In the genomic region with DNA sequence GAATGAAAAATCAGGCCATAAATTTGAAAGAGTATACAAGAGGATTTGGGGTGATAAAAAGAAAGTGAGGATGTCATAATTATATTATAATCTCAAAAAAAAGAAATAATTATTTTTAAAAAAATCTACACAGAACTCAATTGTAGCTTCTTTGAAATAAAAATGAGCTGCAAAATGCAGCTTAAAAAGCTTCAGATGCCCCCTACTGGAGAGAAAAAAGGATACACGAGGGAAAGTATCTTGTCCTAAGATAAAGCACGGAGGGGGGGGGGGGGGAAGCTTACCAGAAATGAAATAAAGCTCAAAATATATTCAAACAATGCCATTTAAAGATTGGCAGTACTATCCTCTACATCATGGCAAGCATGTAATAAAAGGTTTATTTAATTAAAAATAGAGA, we compare ENCODE assay signal across 11 mouse cellular contexts.
DNase-seq lines count a peak whose midpoint lies in the region; ATAC-seq lines count a peak whose summit lies in the region.
"Had no signal": no experiment of that assay in that cellular context is flagged by ENCODE, and none has a peak within 500 bp of the region (broad histone marks: within the 10 kb centered on the region; RNA-seq: fewer than 3 reads in every experiment).

No protein-coding gene starts in this region.

- no peaks in the 10 kb centered on the region for H3K27me3 ChIP-seq in hindbrain, embryonic 11.5 days (ENCODE audit: control insufficient read depth, insufficient read depth, low read length)
- no peaks in the 10 kb centered on the region for H3K27me3 ChIP-seq in hindbrain, embryonic 10.5 days (ENCODE audit: insufficient read depth, poor library complexity, severe bottlenecking)
- no peaks in the 10 kb centered on the region for H3K27me3 ChIP-seq in midbrain, embryonic 11.5 days (ENCODE audit: control insufficient read depth, insufficient read depth, low read length)
- H3K27me3 ChIP-seq in midbrain, embryonic 16.5 days (ENCODE audit: control insufficient read depth, insufficient read depth, low read depth, low read length) = no peaks in the 10 kb centered on the region
- H3K27me3 ChIP-seq: embryonic facial prominence, embryonic 12.5 days; lung, embryonic 15.5 days had no signal

- H3K36me3 ChIP-seq in hindbrain, embryonic 11.5 days (ENCODE audit: control insufficient read depth, insufficient read depth, low read length) = no peaks in the 10 kb centered on the region
- H3K36me3 ChIP-seq in hindbrain, embryonic 10.5 days = no peaks in the 10 kb centered on the region
- no peaks in the 10 kb centered on the region for H3K36me3 ChIP-seq in midbrain, embryonic 11.5 days (ENCODE audit: control insufficient read depth, insufficient read depth, low read length)
- H3K36me3 ChIP-seq in midbrain, embryonic 16.5 days (ENCODE audit: control insufficient read depth, insufficient read depth, low read length) = no peaks in the 10 kb centered on the region
- H3K36me3 ChIP-seq: embryonic facial prominence, embryonic 12.5 days; lung, embryonic 15.5 days had no signal

- ATAC-seq in hindbrain, embryonic 11.5 days (ENCODE audit: low FRiP score) = no peak
- ATAC-seq in midbrain, embryonic 11.5 days (ENCODE audit: low FRiP score) = 0 out of 2 replicates have a peak, but pooled peaks have one; percentile 27
- ATAC-seq in midbrain, embryonic 16.5 days = no peak

- no peaks in the 10 kb centered on the region for H3K9me3 ChIP-seq in hindbrain, embryonic 11.5 days (ENCODE audit: control insufficient read depth, low read length)
- no peaks in the 10 kb centered on the region for H3K9me3 ChIP-seq in hindbrain, embryonic 10.5 days
- no peaks in the 10 kb centered on the region for H3K9me3 ChIP-seq in midbrain, embryonic 11.5 days (ENCODE audit: control insufficient read depth, low read length)
- H3K9me3 ChIP-seq in midbrain, embryonic 16.5 days (replicated peaks; ENCODE audit: control insufficient read depth, low read length, poor library complexity, severe bottlenecking) = no peaks in the 10 kb centered on the region; the same call in 1 of the 2 replicates
- H3K9me3 ChIP-seq: embryonic facial prominence, embryonic 12.5 days; lung, embryonic 15.5 days had no signal

- H3K27ac ChIP-seq in hindbrain, embryonic 11.5 days (ENCODE audit: low read depth, low read length) = no peak overlapping the region
- no peak overlapping the region for H3K27ac ChIP-seq in hindbrain, embryonic 10.5 days
- H3K27ac ChIP-seq in midbrain, embryonic 11.5 days (ENCODE audit: low read depth, low read length) = no peak overlapping the region
- H3K27ac ChIP-seq in midbrain, embryonic 16.5 days (ENCODE audit: low read length) = no peak overlapping the region
- H3K27ac ChIP-seq: embryonic facial prominence, embryonic 12.5 days; lung, embryonic 15.5 days had no signal

- no peak overlapping the region for H3K9ac ChIP-seq in hindbrain, embryonic 11.5 days (ENCODE audit: low read depth, low read length)
- no peak overlapping the region for H3K9ac ChIP-seq in midbrain, embryonic 11.5 days (ENCODE audit: low read length)
- no peak overlapping the region for H3K9ac ChIP-seq in midbrain, embryonic 16.5 days (ENCODE audit: low read depth, low read length)
- H3K9ac ChIP-seq: embryonic facial prominence, embryonic 12.5 days; lung, embryonic 15.5 days had no signal

- 20% methylated on average over 2 of the region's 2 CpGs for WGBS in hindbrain, embryonic 11.5 days
- 11% methylated on average over 2 of the region's 2 CpGs for WGBS in hindbrain, embryonic 10.5 days
- 19% methylated on average over 2 of the region's 2 CpGs for WGBS in midbrain, embryonic 11.5 days
- 11% methylated on average over 2 of the region's 2 CpGs for WGBS in midbrain, embryonic 16.5 days

- peak; percentile 21 for DNase-seq in hindbrain, embryonic 11.5 days (ENCODE audit: low spot score)
- DNase-seq in hindbrain, embryonic 10.5 days (ENCODE audit: low spot score) = no peak
- DNase-seq in midbrain, embryonic 11.5 days (ENCODE audit: low spot score, missing footprints) = peak; percentile 85
- peak; percentile 15 for DNase-seq in ZHBTc4 (ENCODE audit: low read depth, low spot score)
- peak; percentile 17 for DNase-seq in retina, postnatal 1 day
- DNase-seq in spleen, adult 12 weeks (ENCODE audit: low spot score) = no peak
- no peak for DNase-seq in layer of hippocampus, adult 9-11 months
- DNase-seq: adrenal gland, postnatal 14 days had no signal

- H3K4me3 ChIP-seq in hindbrain, embryonic 11.5 days (ENCODE audit: low read depth, low read length) = no peak overlapping the region
- no peak overlapping the region for H3K4me3 ChIP-seq in hindbrain, embryonic 10.5 days
- H3K4me3 ChIP-seq in midbrain, embryonic 11.5 days (ENCODE audit: low read depth, low read length) = no peak overlapping the region
- H3K4me3 ChIP-seq in midbrain, embryonic 16.5 days (ENCODE audit: low read depth, low read length) = no peak overlapping the region
- H3K4me3 ChIP-seq: embryonic facial prominence, embryonic 12.5 days; lung, embryonic 15.5 days had no signal

- H3K4me1 ChIP-seq in hindbrain, embryonic 11.5 days (replicated peaks; ENCODE audit: control insufficient read depth, insufficient read depth, low read length) = no peaks in the 10 kb centered on the region
- H3K4me1 ChIP-seq in hindbrain, embryonic 10.5 days (replicated peaks) = no peaks in the 10 kb centered on the region
- H3K4me1 ChIP-seq in midbrain, embryonic 11.5 days (ENCODE audit: control insufficient read depth, insufficient read depth, low read length) = no peaks in the 10 kb centered on the region
- no peaks in the 10 kb centered on the region for H3K4me1 ChIP-seq in midbrain, embryonic 16.5 days (ENCODE audit: control insufficient read depth, insufficient read depth, low read length)
- H3K4me1 ChIP-seq: embryonic facial prominence, embryonic 12.5 days; lung, embryonic 15.5 days had no signal

- H3K4me2 ChIP-seq in hindbrain, embryonic 11.5 days (replicated peaks; ENCODE audit: low read depth, low read length) = no peak overlapping the region
- no peak overlapping the region for H3K4me2 ChIP-seq in midbrain, embryonic 11.5 days
- no peak overlapping the region for H3K4me2 ChIP-seq in midbrain, embryonic 16.5 days (ENCODE audit: low read length)
- H3K4me2 ChIP-seq: embryonic facial prominence, embryonic 12.5 days; lung, embryonic 15.5 days had no signal

Comparison
In these comparisons a context has a peak if more than half of its experiments do, and no peak if none do; other contexts are left out.
1. DNase-seq: peak in hindbrain, embryonic 11.5 days (single experiment), midbrain, embryonic 11.5 days (single experiment), ZHBTc4 (single experiment) and retina, postnatal 1 day (single experiment); none in hindbrain, embryonic 10.5 days (single experiment), spleen, adult 12 weeks (single experiment) and layer of hippocampus, adult 9-11 months (single experiment).